Mouse (Mus musculus): ENCODE data around the gene Elavl4. TPM values are rescaled to one million over a fixed set of nuclear protein-coding genes. Genes with fewer than 3 reads are reported as not detected.

The Elavl4 gene
- 0.24 TPM for total RNA-seq (2023)

DNA sequence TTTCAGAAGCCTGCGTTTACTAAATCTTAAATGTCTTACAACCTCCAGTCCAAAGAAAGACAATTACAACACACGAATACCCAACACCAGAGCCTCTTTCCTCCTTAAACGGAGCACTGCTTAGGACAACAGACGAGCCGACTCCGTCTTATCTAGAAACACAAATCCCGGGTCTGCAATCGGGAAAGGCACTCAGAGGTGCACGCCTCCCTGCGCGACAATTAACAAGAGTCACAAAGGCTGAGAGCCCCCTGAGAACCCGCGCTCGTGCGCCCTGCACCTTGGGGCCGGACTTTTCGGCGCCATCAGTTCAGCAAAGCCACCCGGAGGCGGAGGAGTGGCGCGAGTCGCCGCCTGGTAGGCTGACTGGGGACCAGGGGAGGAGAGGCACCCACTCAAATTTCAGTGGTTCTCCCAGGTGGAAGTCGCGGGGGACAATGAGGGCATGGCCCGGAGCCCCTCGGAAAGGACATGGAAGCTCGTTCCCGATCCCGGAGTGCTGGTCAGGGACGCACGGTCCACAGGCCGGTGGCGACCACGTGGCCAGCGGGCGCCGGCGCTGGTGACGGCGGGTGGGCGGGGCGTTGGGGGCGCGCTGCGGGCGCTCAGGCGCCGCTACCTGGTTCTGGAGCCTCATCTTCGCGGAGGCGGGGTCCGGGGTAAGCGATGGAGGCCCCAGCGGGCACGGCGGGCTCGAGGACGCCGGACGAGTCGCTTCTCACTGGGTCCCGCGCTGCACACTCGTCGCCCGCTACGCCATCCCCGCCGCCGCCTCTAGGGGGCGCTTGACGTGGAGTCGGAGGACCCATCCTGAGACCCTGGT lies at the start of gene Elavl4:
Gene Elavl4 (minus strand): TSS at position 732 of the 823 bp plus-strand sequence.

DNA sequence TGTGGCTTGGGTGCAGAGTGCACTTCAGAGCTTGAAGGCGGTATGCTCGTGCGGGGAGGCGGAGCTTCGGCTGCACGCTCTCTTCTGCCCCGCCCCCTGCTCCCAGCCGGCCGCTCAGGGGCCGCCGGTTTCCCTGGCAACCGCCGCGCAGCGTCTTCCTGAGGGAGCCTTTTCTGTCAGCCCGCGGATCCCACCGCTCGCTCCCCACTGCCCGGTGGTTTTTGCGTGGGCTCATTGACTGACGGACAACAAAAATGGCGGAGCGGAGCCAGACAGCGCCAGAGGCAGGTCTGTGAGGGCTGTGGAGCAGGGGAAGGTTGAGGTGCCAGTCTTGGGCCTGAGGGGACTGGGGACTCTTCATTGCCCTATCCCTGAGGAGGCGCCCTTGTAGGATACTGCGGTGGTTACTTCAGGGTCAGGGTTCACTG lies 45.9 kb upstream of the Elavl4 start, which contains the start of gene Agbl4:
Gene Agbl4 (plus strand): TSS at position 44 of the 428 bp plus-strand sequence.

Other genes with a start within 250 kb of the Elavl4 start
- gene Agbl4, start 45.8 kb upstream of the Elavl4 start, total RNA-seq (2023) = not detected

Measured in CD4-positive naive resting alpha-beta T cell, adult 57 days (primary cell).